Mouse (Mus musculus): Measurements from ENCODE around the gene 0610010K14Rik.

- TF ChIP-seq CTCF (IDR thresholded peaks at IDR 0.05; ENCODE audit: insufficient read depth, low read depth, low read length) (no peak), POLR2A (IDR thresholded peaks at IDR 0.05; ENCODE audit: insufficient read depth, low read depth, low read length) (no peak)
Observed at GRCm38 (mm10) chr11:70251853-70252252, 14.1 kb upstream of the 0610010K14Rik start.

All from olfactory bulb, adult 2 months (tissue).